Mouse (Mus musculus) small intestine, adult 2 months (tissue): ENCODE results near the gene Sebox. TPM values are rescaled to one million over a fixed set of nuclear protein-coding genes. Genes with fewer than 3 reads are reported as not detected.
A peak's percentile ranks its signal among the peaks of the same experiment; 100 is the strongest.

Experiments
- H3K27ac ChIP-seq: fragments of 200-500 bp; 2 replicates; pipeline ENCODE4 v1.5.1; 2012; ENCODE audit warnings: low read depth, low read length, control low read depth, inconsistent platforms; ENCODE audit not compliant: insufficient read depth
- H3K27me3 ChIP-seq: fragments of 200-500 bp; 2 replicates; pipeline ENCODE4 v1.6.1; 2012; ENCODE audit warnings: mild to moderate bottlenecking, moderate library complexity, low read length, inconsistent platforms; ENCODE audit not compliant: control insufficient read depth, insufficient read depth
- H3K36me3 ChIP-seq: fragments of 200-500 bp; 2 replicates; pipeline ENCODE4 v1.6.1; 2012; ENCODE audit warnings: mild to moderate bottlenecking, low read length, control low read depth, inconsistent platforms; ENCODE audit not compliant: control insufficient read depth, insufficient read depth
- H3K4me1 ChIP-seq: fragments of 200-500 bp; 2 replicates; pipeline ENCODE4 v1.6.1; 2012; ENCODE audit warnings: low read length, inconsistent platforms, mixed read lengths; ENCODE audit not compliant: control insufficient read depth, insufficient read depth, insufficient read length
- H3K4me3 ChIP-seq: fragments of 200-500 bp; 2 replicates; pipeline ENCODE4 v1.5.1; 2012; ENCODE audit warnings: low read depth, mild to moderate bottlenecking, control low read depth, inconsistent platforms, low read length, moderate library complexity
- CTCF ChIP-seq: fragments of 200-500 bp; IDR thresholded peaks from 2 replicates; pipeline ENCODE4 v1.5.1; 2012; ENCODE audit warnings: low read depth, mild to moderate bottlenecking, control low read depth, inconsistent platforms, low read length, moderate library complexity, mixed read lengths; ENCODE audit not compliant: insufficient replicate concordance, insufficient read length; ENCODE audit errors: extremely low read depth
- POLR2A ChIP-seq: fragments of 200-500 bp; IDR thresholded peaks from 2 replicates; pipeline ENCODE4 v1.6.1; 2012; ENCODE audit warnings: low read depth, mild to moderate bottlenecking, control low read depth, inconsistent platforms, low read length, moderate library complexity
- WGBS: fragments of 180-500 bp; shearing (Covaris S2); methylation state at CpG from one replicate; pipeline ENCODE4 v1.1.7; 2018; 5-methylcytosine and 5-hydroxymethylcytosine counted together
- polyA plus RNA-seq: library from polyadenylated mRNA; depleted of rRNA; stranded (reverse); fragments of >200 nt; gene quantifications from 2 replicates; pipeline ENCODE4 v1.2.3, GENCODE M21; 2012

Sebox gene
- polyA plus RNA-seq, 1 experiment, result not detected

- no peak for TF ChIP-seq CTCF
- peak; percentile 81; the same call in 1 of the 2 replicates for TF ChIP-seq POLR2A
- Histone ChIP-seq H3K27ac (0 out of 2 replicates have a peak within 1 kb of the TSS, but pooled peaks have one; percentile 3), H3K4me3 (peak within 1 kb of the TSS; percentile 82), H3K36me3 (peaks cover 33% of the 10 kb centered on the region), H3K27me3 (no peaks in the 10 kb centered on the region), H3K4me1 (no peaks in the 10 kb centered on the region)
- 1% methylated on average over 67 of the region's 67 CpGs for WGBS
These were observed 9.0 kb downstream of the Sebox start, which contains the start of the genes Tmem199 and Poldip2 for GRCm38 (mm10) chr11:78512025-78512957. TSS of gene Tmem199 (minus strand) at chr11:78512172. TSS of gene Poldip2 (plus strand) at chr11:78512193.

GRCm38 (mm10) chr11:78513106-78513790 is 10.0 kb downstream of the Sebox start:
- H3K36me3 ChIP-seq, result peaks cover 33% of the 10 kb centered on the region
- TF ChIP-seq CTCF, result no peak
- TF ChIP-seq POLR2A, result no peak
- H3K4me1 ChIP-seq, result no peaks in the 10 kb centered on the region
- no peak overlapping the region for H3K4me3 ChIP-seq
- no peaks in the 10 kb centered on the region for H3K27me3 ChIP-seq
- 51% methylated on average over 3 of the region's 3 CpGs for WGBS
- H3K27ac ChIP-seq, result no peak overlapping the region

- no peak for TF ChIP-seq POLR2A
- peak; percentile 56; the same call in 1 of the 2 replicates for TF ChIP-seq CTCF
- H3K36me3 ChIP-seq, result peaks cover 34% of the 10 kb centered on the region
- WGBS, result 64% methylated on average over 2 of the region's 2 CpGs
- H3K4me1 ChIP-seq, result no peaks in the 10 kb centered on the region
- no peak overlapping the region for H3K27ac ChIP-seq
- no peak overlapping the region for H3K4me3 ChIP-seq
- H3K27me3 ChIP-seq, result no peaks in the 10 kb centered on the region
These were observed 12.5 kb downstream of the Sebox start for GRCm38 (mm10) chr11:78515549-78516325.

- H3K27me3 ChIP-seq, result no peaks in the 10 kb centered on the region
- 91% methylated on average over 10 of the region's 10 CpGs for WGBS
- no peak overlapping the region for H3K27ac ChIP-seq
- no peaks in the 10 kb centered on the region for H3K4me1 ChIP-seq
- peaks cover 65% of the 10 kb centered on the region for H3K36me3 ChIP-seq
- H3K4me3 ChIP-seq, result no peak overlapping the region
- TF ChIP-seq POLR2A (no peak), CTCF (no peak)
These were observed 15.7 kb downstream of the Sebox start for GRCm38 (mm10) chr11:78518931-78519330.

- TF ChIP-seq CTCF (no peak), POLR2A (no peak)
- no peaks in the 10 kb centered on the region for H3K27me3 ChIP-seq
- 67% methylated on average over 3 of the region's 3 CpGs for WGBS
- peaks cover 82% of the 10 kb centered on the region for H3K36me3 ChIP-seq
- H3K4me1 ChIP-seq, result no peaks in the 10 kb centered on the region
- H3K4me3 ChIP-seq, result no peak overlapping the region
- no peak overlapping the region for H3K27ac ChIP-seq
These were observed 18.6 kb downstream of the Sebox start for GRCm38 (mm10) chr11:78521880-78522279.

- H3K27ac ChIP-seq, result no peak overlapping the region
- TF ChIP-seq POLR2A (no peak), CTCF (peak; percentile 30; the same call in 1 of the 2 replicates)
- H3K36me3 ChIP-seq, result peaks cover 86% of the 10 kb centered on the region
- H3K4me3 ChIP-seq, result no peak overlapping the region
- no peaks in the 10 kb centered on the region for H3K4me1 ChIP-seq
- no peaks in the 10 kb centered on the region for H3K27me3 ChIP-seq
- WGBS, result 92% methylated on average over 1 of the region's 1 CpGs
These were observed 19.3 kb downstream of the Sebox start for GRCm38 (mm10) chr11:78522481-78522997.
